8 mouse cellular contexts compared by ENCODE assay signal in genomic region chr7:34195632-34196031, GRCm38 (mm10). TPM values are rescaled to one million over a fixed set of nuclear protein-coding genes. Genes with fewer than 3 reads are reported as not detected.
DNase-seq lines count a peak whose midpoint lies in the region; ATAC-seq and TF ChIP-seq lines count a peak whose summit lies in the region.

No protein-coding gene starts in this region.

- H3K4me1 ChIP-seq in kidney, embryonic 16.5 days (ENCODE audit: insufficient read depth, low read length) = peaks cover 5% of the 10 kb centered on the region; the same call in 1 of the 2 replicates
- peaks cover 8% of the 10 kb centered on the region for H3K4me1 ChIP-seq in forebrain, embryonic 16.5 days (replicated peaks; ENCODE audit: control insufficient read depth, insufficient read depth, low read length)
- peaks cover 9% of the 10 kb centered on the region for H3K4me1 ChIP-seq in midbrain, embryonic 10.5 days

- H3K9me3 ChIP-seq in kidney, embryonic 16.5 days (ENCODE audit: low read length) = no peaks in the 10 kb centered on the region
- no peaks in the 10 kb centered on the region for H3K9me3 ChIP-seq in forebrain, embryonic 16.5 days (ENCODE audit: control insufficient read depth, low read length)
- no peaks in the 10 kb centered on the region for H3K9me3 ChIP-seq in midbrain, embryonic 10.5 days (replicated peaks)

- in situ Hi-C loops in Patski (cut with MboI; ENCODE audit: low pct_unique_long_range_greater_than_20kb) = loop anchor here (25.0 kb wide), 1 partner anchor 408 kb away; no protein-coding TSS in a partner anchor

- TF ChIP-seq CTCF in Patski (IDR thresholded peaks at IDR 0.05) = peak; percentile 62

- WGBS in kidney, embryonic 16.5 days = 50% methylated on average over 3 of the region's 3 CpGs
- WGBS in forebrain, embryonic 16.5 days = 52% methylated on average over 3 of the region's 3 CpGs
- WGBS in midbrain, embryonic 10.5 days = 48% methylated on average over 3 of the region's 3 CpGs

- peaks cover 12% of the 10 kb centered on the region for H3K36me3 ChIP-seq in kidney, embryonic 16.5 days (ENCODE audit: insufficient read depth, low read length)
- peaks cover 3% of the 10 kb centered on the region; the same call in 1 of the 2 replicates for H3K36me3 ChIP-seq in forebrain, embryonic 16.5 days (ENCODE audit: control insufficient read depth, insufficient read depth)
- peaks cover 38% of the 10 kb centered on the region for H3K36me3 ChIP-seq in midbrain, embryonic 10.5 days

- peak overlapping the region; percentile 74 for H3K4me2 ChIP-seq in kidney, embryonic 16.5 days (replicated peaks; ENCODE audit: low read depth, low read length)
- H3K4me2 ChIP-seq in forebrain, embryonic 16.5 days (ENCODE audit: low read length) = peak overlapping the region; percentile 71

- no peak for DNase-seq in kidney, postnatal 36 days
- no peak for DNase-seq in Patski (ENCODE audit: low read depth, low spot score)
- DNase-seq in midbrain, embryonic 10.5 days (ENCODE audit: low spot score) = no peak
- DNase-seq in frontal cortex, adult 2 months (ENCODE audit: extremely low spot score in 1 of 2, low spot score in 1 of 2) = no peak
- no peak for DNase-seq in gastrocnemius, postnatal 4 days (ENCODE audit: low spot score in 2 of 2)
- DNase-seq in urinary bladder, postnatal 25 days (ENCODE audit: low spot score) = no peak

- no peak overlapping the region for H3K27ac ChIP-seq in kidney, embryonic 16.5 days (ENCODE audit: low read length)
- H3K27ac ChIP-seq in forebrain, embryonic 16.5 days (ENCODE audit: low read length) = no peak overlapping the region
- peak overlapping the region; percentile 92; the same call in 1 of the 2 replicates for H3K27ac ChIP-seq in midbrain, embryonic 10.5 days (replicated peaks)

- H3K9ac ChIP-seq in kidney, embryonic 16.5 days (replicated peaks; ENCODE audit: low read length) = peak overlapping the region; percentile 79
- peak overlapping the region; percentile 94; the same call in 1 of the 2 replicates for H3K9ac ChIP-seq in forebrain, embryonic 16.5 days (replicated peaks; ENCODE audit: low read depth, low read length)

- H3K4me3 ChIP-seq in kidney, embryonic 16.5 days (ENCODE audit: low read length) = peak overlapping the region; percentile 74
- peak overlapping the region; percentile 63 for H3K4me3 ChIP-seq in forebrain, embryonic 16.5 days (replicated peaks; ENCODE audit: low read length)
- H3K4me3 ChIP-seq in midbrain, embryonic 10.5 days = peak overlapping the region; percentile 98

- H3K27me3 ChIP-seq in kidney, embryonic 16.5 days (ENCODE audit: insufficient read depth, low read length) = no peaks in the 10 kb centered on the region
- H3K27me3 ChIP-seq in Patski = no peaks in the 10 kb centered on the region
- H3K27me3 ChIP-seq in forebrain, embryonic 16.5 days (replicated peaks; ENCODE audit: control insufficient read depth, insufficient read depth, low read length) = no peaks in the 10 kb centered on the region
- no peaks in the 10 kb centered on the region for H3K27me3 ChIP-seq in midbrain, embryonic 10.5 days (ENCODE audit: low read depth, poor library complexity, severe bottlenecking)

- POLR2A ChIA-PET in Patski (lab: Charles Lee) = interaction anchor here (0.9 kb wide), 1 partner anchor 13 kb away, joined by 3 read pairs; no protein-coding TSS in a partner anchor

- CTCF ChIA-PET in Patski (lab: Charles Lee) = interaction anchor here (1.0 to 1.1 kb wide), 2 partner anchors 14 to 27 kb away, joined by 3 read pairs; no protein-coding TSS in a partner anchor

- peak; percentile 21; the same call in 1 of the 2 replicates for ATAC-seq in kidney, embryonic 16.5 days (ENCODE audit: low FRiP score, low TSS enrichment)
- peak; percentile 49 for ATAC-seq in Patski
- ATAC-seq in forebrain, embryonic 16.5 days = no peak

RNA-seq across cellular contexts. Expression of gene Pdcd2l, which starts 0.8 kb away (rescaled TPM):
- polyA plus RNA-seq in kidney, embryonic 16.5 days (2015; fragmentation: Nextera tagmentation; extraction: Ambion mirVana) = 70.4 and 77.0 TPM in 2 replicates
- 26.6 TPM for polyA plus RNA-seq in Patski (2021)
- 71.2 and 92.6 TPM in 2 replicates for polyA plus RNA-seq in forebrain, embryonic 16.5 days (2015; fragmentation: Nextera tagmentation; extraction: Ambion mirVana)
- polyA plus RNA-seq in midbrain, embryonic 10.5 days (2016; fragmentation: Nextera tagmentation; extraction: Ambion mirVana) = 77.9 and 79.9 TPM in 2 replicates
- polyA plus RNA-seq in frontal cortex, adult 2 months (2012; rRNA removed) = 29.9 and 31.1 TPM in 2 replicates
- total RNA-seq in gastrocnemius, postnatal 4 days (2021) = 10 to 100 TPM; 22.6 to 23.8 TPM

RNA-seq across cellular contexts. Expression of gene Uba2, which starts 26.2 kb away (rescaled TPM):
- polyA plus RNA-seq in kidney, embryonic 16.5 days (2015; fragmentation: Nextera tagmentation; extraction: Ambion mirVana) = 212 and 216 TPM in 2 replicates
- 118 TPM for polyA plus RNA-seq in Patski (2021)
- polyA plus RNA-seq in forebrain, embryonic 16.5 days (2015; fragmentation: Nextera tagmentation; extraction: Ambion mirVana) = 197 and 220 TPM in 2 replicates
- 287 and 288 TPM in 2 replicates for polyA plus RNA-seq in midbrain, embryonic 10.5 days (2016; fragmentation: Nextera tagmentation; extraction: Ambion mirVana)
- 106 and 116 TPM in 2 replicates for polyA plus RNA-seq in frontal cortex, adult 2 months (2012; rRNA removed)
- 10 to 100 TPM; 66.8 to 78.1 TPM for total RNA-seq in gastrocnemius, postnatal 4 days (2021)

RNA-seq across cellular contexts. Expression of gene Gpi1, which starts 34.5 kb away (rescaled TPM):
- polyA plus RNA-seq in kidney, embryonic 16.5 days (2015; fragmentation: Nextera tagmentation; extraction: Ambion mirVana) = 424 and 436 TPM in 2 replicates
- 845 TPM for polyA plus RNA-seq in Patski (2021)
- 175 and 213 TPM in 2 replicates for polyA plus RNA-seq in forebrain, embryonic 16.5 days (2015; fragmentation: Nextera tagmentation; extraction: Ambion mirVana)
- polyA plus RNA-seq in midbrain, embryonic 10.5 days (2016; fragmentation: Nextera tagmentation; extraction: Ambion mirVana) = 324 and 395 TPM in 2 replicates
- polyA plus RNA-seq in frontal cortex, adult 2 months (2012; rRNA removed) = 771 and 776 TPM in 2 replicates
- 100 to 1,000 TPM; 799 to 899 TPM for total RNA-seq in gastrocnemius, postnatal 4 days (2021)

RNA-seq across cellular contexts. Expression of gene Gm6096, which starts 55.2 kb away (rescaled TPM):
- 0.45 and 0.51 TPM in 2 replicates for polyA plus RNA-seq in kidney, embryonic 16.5 days (2015; fragmentation: Nextera tagmentation; extraction: Ambion mirVana)
- polyA plus RNA-seq in Patski (2021) = 0.24 TPM
- 0.73 TPM in 1 of 2 replicates, not detected in the other for polyA plus RNA-seq in forebrain, embryonic 16.5 days (2015; fragmentation: Nextera tagmentation; extraction: Ambion mirVana)
- polyA plus RNA-seq in midbrain, embryonic 10.5 days (2016; fragmentation: Nextera tagmentation; extraction: Ambion mirVana) = not detected in 2 replicates
- not detected in 2 replicates for polyA plus RNA-seq in frontal cortex, adult 2 months (2012; rRNA removed)
- not detected for total RNA-seq in gastrocnemius, postnatal 4 days (2021)
